Mouse (Mus musculus): Measurements from ENCODE around the gene Ikzf4. TPM values are rescaled to one million over a fixed set of nuclear protein-coding genes. Genes with fewer than 3 reads are reported as not detected.

The Ikzf4 gene
- polyA plus RNA-seq, 1 experiment: 9.2 TPM

GRCm38 (mm10) chr10:128590193-128590690 is 55.5 kb downstream of the Ikzf4 start:
- Histone ChIP-seq H3K4me1 (ENCODE audit: control insufficient read depth, insufficient read depth, low read length) (no peaks in the 10 kb centered on the region), H3K4me3 (ENCODE audit: insufficient read depth, low read length) (peak overlapping the region; percentile 23), H3K27ac (ENCODE audit: insufficient read depth, low read length) (no peak overlapping the region)
- TF ChIP-seq POLR2A (IDR thresholded peaks at IDR 0.05; ENCODE audit: extremely low read depth, insufficient read depth, low read length) (no peak), CTCF (IDR thresholded peaks at IDR 0.05; ENCODE audit: extremely low read depth, insufficient read depth, low read length) (peak; percentile 49)

- Histone ChIP-seq H3K4me1 (ENCODE audit: control insufficient read depth, insufficient read depth, low read length) (no peaks in the 10 kb centered on the region), H3K4me3 (ENCODE audit: insufficient read depth, low read length) (peak within 1 kb of the TSS; percentile 23), H3K27ac (ENCODE audit: insufficient read depth, low read length) (no peak within 1 kb of the TSS)
- TF ChIP-seq POLR2A (IDR thresholded peaks at IDR 0.05; ENCODE audit: extremely low read depth, insufficient read depth, low read length): no peak
- TF ChIP-seq CTCF (IDR thresholded peaks at IDR 0.05; ENCODE audit: extremely low read depth, insufficient read depth, low read length): no peak
Observed at GRCm38 (mm10) chr10:128589464-128590192, 56.2 kb downstream of the Ikzf4 start, which contains the start of gene Erbb3. Gene Erbb3, minus strand, starts transcription at chr10:128589652.

GRCm38 (mm10) chr10:128588775-128589463 is 56.9 kb downstream of the Ikzf4 start:
- H3K27ac ChIP-seq (ENCODE audit: insufficient read depth, low read length): no peak overlapping the region
- TF ChIP-seq CTCF (IDR thresholded peaks at IDR 0.05; ENCODE audit: extremely low read depth, insufficient read depth, low read length) (no peak), POLR2A (IDR thresholded peaks at IDR 0.05; ENCODE audit: extremely low read depth, insufficient read depth, low read length) (no peak)
- H3K4me1 ChIP-seq (ENCODE audit: control insufficient read depth, insufficient read depth, low read length): no peaks in the 10 kb centered on the region
- H3K4me3 ChIP-seq (ENCODE audit: insufficient read depth, low read length): peak overlapping the region; percentile 23

- H3K4me1 ChIP-seq (ENCODE audit: control insufficient read depth, insufficient read depth, low read length): no peaks in the 10 kb centered on the region
- H3K27ac ChIP-seq (ENCODE audit: insufficient read depth, low read length): no peak overlapping the region
- H3K4me3 ChIP-seq (ENCODE audit: insufficient read depth, low read length): peak overlapping the region; percentile 23; the same call in 1 of the 2 replicates
- no peak for TF ChIP-seq POLR2A (IDR thresholded peaks at IDR 0.05; ENCODE audit: extremely low read depth, insufficient read depth, low read length)
- no peak for TF ChIP-seq CTCF (IDR thresholded peaks at IDR 0.05; ENCODE audit: extremely low read depth, insufficient read depth, low read length)
Observed at GRCm38 (mm10) chr10:128588136-128588535, 57.7 kb downstream of the Ikzf4 start.

- Histone ChIP-seq H3K4me1 (ENCODE audit: control insufficient read depth, insufficient read depth, low read length) (no peaks in the 10 kb centered on the region), H3K27ac (ENCODE audit: insufficient read depth, low read length) (peak overlapping the region; percentile 58; the same call in 1 of the 2 replicates), H3K4me3 (ENCODE audit: insufficient read depth, low read length) (peak overlapping the region; percentile 16; the same call in 1 of the 2 replicates)
- TF ChIP-seq POLR2A (IDR thresholded peaks at IDR 0.05; ENCODE audit: extremely low read depth, insufficient read depth, low read length) (no peak), CTCF (IDR thresholded peaks at IDR 0.05; ENCODE audit: extremely low read depth, insufficient read depth, low read length) (no peak)
Observed at GRCm38 (mm10) chr10:128587697-128588096, 58.1 kb downstream of the Ikzf4 start.

- Histone ChIP-seq H3K4me3 (ENCODE audit: insufficient read depth, low read length) (no peak overlapping the region), H3K4me1 (ENCODE audit: control insufficient read depth, insufficient read depth, low read length) (no peaks in the 10 kb centered on the region), H3K27ac (ENCODE audit: insufficient read depth, low read length) (peak overlapping the region; percentile 80)
- TF ChIP-seq POLR2A (IDR thresholded peaks at IDR 0.05; ENCODE audit: extremely low read depth, insufficient read depth, low read length): no peak
Observed at GRCm38 (mm10) chr10:128587120-128587519, 58.7 kb downstream of the Ikzf4 start.

- TF ChIP-seq CTCF (IDR thresholded peaks at IDR 0.05; ENCODE audit: extremely low read depth, insufficient read depth, low read length) (no peak), POLR2A (IDR thresholded peaks at IDR 0.05; ENCODE audit: extremely low read depth, insufficient read depth, low read length) (no peak)
- Histone ChIP-seq H3K4me3 (ENCODE audit: insufficient read depth, low read length) (no peak overlapping the region), H3K4me1 (ENCODE audit: control insufficient read depth, insufficient read depth, low read length) (no peaks in the 10 kb centered on the region), H3K27ac (ENCODE audit: insufficient read depth, low read length) (peak overlapping the region; percentile 85)
Observed at GRCm38 (mm10) chr10:128586546-128586945, 59.2 kb downstream of the Ikzf4 start.

- Histone ChIP-seq H3K27ac (ENCODE audit: insufficient read depth, low read length) (no peak overlapping the region), H3K4me1 (ENCODE audit: control insufficient read depth, insufficient read depth, low read length) (no peaks in the 10 kb centered on the region), H3K4me3 (ENCODE audit: insufficient read depth, low read length) (no peak overlapping the region)
- TF ChIP-seq CTCF (IDR thresholded peaks at IDR 0.05; ENCODE audit: extremely low read depth, insufficient read depth, low read length) (no peak), POLR2A (IDR thresholded peaks at IDR 0.05; ENCODE audit: extremely low read depth, insufficient read depth, low read length) (no peak)
Observed at GRCm38 (mm10) chr10:128584386-128584785, 61.4 kb downstream of the Ikzf4 start.

GRCm38 (mm10) chr10:128583644-128584043 is 62.1 kb downstream of the Ikzf4 start:
- Histone ChIP-seq H3K27ac (ENCODE audit: insufficient read depth, low read length) (no peak overlapping the region), H3K4me3 (ENCODE audit: insufficient read depth, low read length) (no peak overlapping the region), H3K4me1 (ENCODE audit: control insufficient read depth, insufficient read depth, low read length) (no peaks in the 10 kb centered on the region)
- TF ChIP-seq CTCF (IDR thresholded peaks at IDR 0.05; ENCODE audit: extremely low read depth, insufficient read depth, low read length) (no peak), POLR2A (IDR thresholded peaks at IDR 0.05; ENCODE audit: extremely low read depth, insufficient read depth, low read length) (no peak)

Other genes with a start within 250 kb of the Ikzf4 start
- 0.51 and 0.73 TPM in 2 replicates for gene Slc39a5, start 244.8 kb downstream of the Ikzf4 start, polyA plus RNA-seq (2012; rRNA removed)
- 79.4 and 83.4 TPM in 2 replicates for gene Nabp2, start 234.5 kb downstream of the Ikzf4 start, polyA plus RNA-seq (2012; rRNA removed)
- gene Rnf41, start 234.3 kb downstream of the Ikzf4 start, polyA plus RNA-seq (2012; rRNA removed): 78.2 and 78.5 TPM in 2 replicates
- gene Smarcc2, start 186.7 kb downstream of the Ikzf4 start, polyA plus RNA-seq (2012; rRNA removed): 209 and 223 TPM in 2 replicates
- gene Myl6, start 151.8 kb downstream of the Ikzf4 start, polyA plus RNA-seq (2012; rRNA removed): 1,299 and 1,338 TPM in 2 replicates
- gene Myl6b, start 147.3 kb downstream of the Ikzf4 start, polyA plus RNA-seq (2012; rRNA removed): 33.7 and 36.7 TPM in 2 replicates
- 11.6 and 12.0 TPM in 2 replicates for gene Esyt1, start 120.1 kb downstream of the Ikzf4 start, polyA plus RNA-seq (2012; rRNA removed)
- 11.9 and 12.9 TPM in 2 replicates for gene Zc3h10, start 98.2 kb downstream of the Ikzf4 start, polyA plus RNA-seq (2012; rRNA removed)
- 2,251 and 2,284 TPM in 2 replicates for gene Rpl41, start 96.7 kb downstream of the Ikzf4 start, polyA plus RNA-seq (2012; rRNA removed)
- 67.5 and 71.0 TPM in 2 replicates for gene Pa2g4, start 80.0 kb downstream of the Ikzf4 start, polyA plus RNA-seq (2012; rRNA removed)
- 7.6 and 9.1 TPM in 2 replicates for gene Erbb3, start 56.3 kb downstream of the Ikzf4 start, polyA plus RNA-seq (2012; rRNA removed)
- gene Rps26, start 19.2 kb downstream of the Ikzf4 start, polyA plus RNA-seq (2012; rRNA removed): 354 and 390 TPM in 2 replicates
- gene Suox, start 28.1 kb upstream of the Ikzf4 start, polyA plus RNA-seq (2012; rRNA removed): 11.3 and 12.1 TPM in 2 replicates
- gene Rab5b, start 50.3 kb upstream of the Ikzf4 start, polyA plus RNA-seq (2012; rRNA removed): 120 and 125 TPM in 2 replicates
- gene Pmel, start 58.2 kb upstream of the Ikzf4 start, polyA plus RNA-seq (2012; rRNA removed): 0.61 and 0.66 TPM in 2 replicates
- gene Cdk2, start 59.0 kb upstream of the Ikzf4 start, polyA plus RNA-seq (2012; rRNA removed): 4.5 and 4.6 TPM in 2 replicates
- 13.2 and 15.5 TPM in 2 replicates for gene Dgka, start 98.9 kb upstream of the Ikzf4 start, polyA plus RNA-seq (2012; rRNA removed)
- gene Pym1, start 101.9 kb upstream of the Ikzf4 start, polyA plus RNA-seq (2012; rRNA removed): 39.4 and 41.1 TPM in 2 replicates
- 0.38 and 0.57 TPM in 2 replicates for gene Mmp19, start 144.9 kb upstream of the Ikzf4 start, polyA plus RNA-seq (2012; rRNA removed)
- gene Dnajc14, start 158.1 kb upstream of the Ikzf4 start, polyA plus RNA-seq (2012; rRNA removed): 23.0 and 23.9 TPM in 2 replicates
- gene Tmem198b, start 158.4 kb upstream of the Ikzf4 start, polyA plus RNA-seq (2012; rRNA removed): 12.7 and 13.8 TPM in 2 replicates
- 50.1 and 53.4 TPM in 2 replicates for gene Sarnp, start 171.3 kb upstream of the Ikzf4 start, polyA plus RNA-seq (2012; rRNA removed)
- gene Ormdl2, start 175.7 kb upstream of the Ikzf4 start, polyA plus RNA-seq (2012; rRNA removed): 18.3 and 20.3 TPM in 2 replicates
- gene Gdf11, start 245.7 kb upstream of the Ikzf4 start, polyA plus RNA-seq (2012; rRNA removed): 7.2 TPM in 2 replicates